Mouse (Mus musculus) kidney, postnatal 10 days (tissue): ENCODE measurements at regions not wholly inside any gene's neighbourhood (a gene's known extent, or its start where the extent isn't known, plus 50 kb on each side); places are given as distances from the start of the nearest gene placed in this dataset.

Experiments used
- DNase-seq: peaks from one replicate; pipeline ENCODE4 v3.0.0; 2021; ENCODE audit warnings: mixed read lengths

GRCm38 (mm10) chr5:49909483-49909882 is 149.3 kb downstream of the Adgra3 start:
- no peak for DNase-seq

GRCm38 (mm10) chr5:49896106-49896505 is 162.7 kb downstream of the Adgra3 start:
- DNase-seq = no peak

GRCm38 (mm10) chr5:49880383-49880782 is 178.4 kb downstream of the Adgra3 start:
- DNase-seq = no peak

- no peak for DNase-seq
These were observed 182.6 kb downstream of the Adgra3 start for GRCm38 (mm10) chr5:49876240-49876639.

- DNase-seq = peak; percentile 34
These were observed 201.6 kb downstream of the Adgra3 start for GRCm38 (mm10) chr5:49857202-49857601.

GRCm38 (mm10) chr5:49856036-49856435 is 202.8 kb downstream of the Adgra3 start:
- no peak for DNase-seq

GRCm38 (mm10) chr5:49848680-49849079 is 210.1 kb downstream of the Adgra3 start:
- no peak for DNase-seq

GRCm38 (mm10) chr5:49848174-49848573 is 210.6 kb downstream of the Adgra3 start:
- no peak for DNase-seq

GRCm38 (mm10) chr5:49818832-49819231 is 240.0 kb downstream of the Adgra3 start:
- DNase-seq = no peak

GRCm38 (mm10) chr5:49816751-49817150 is 242.1 kb downstream of the Adgra3 start:
- no peak for DNase-seq

- no peak for DNase-seq
These were observed 245.5 kb downstream of the Adgra3 start for GRCm38 (mm10) chr5:49813335-49813734.

GRCm38 (mm10) chr5:49788494-49789160 is 263.9 kb upstream of the Kcnip4 start:
- peak; percentile 4 for DNase-seq

GRCm38 (mm10) chr5:49783728-49784127 is 259.0 kb upstream of the Kcnip4 start:
- no peak for DNase-seq

- no peak for DNase-seq
These were observed 236.3 kb upstream of the Kcnip4 start for GRCm38 (mm10) chr5:49761054-49761453.

- no peak for DNase-seq
These were observed 230.8 kb upstream of the Kcnip4 start for GRCm38 (mm10) chr5:49755531-49755930.

GRCm38 (mm10) chr5:49712607-49713006 is 187.9 kb upstream of the Kcnip4 start:
- DNase-seq = no peak

- DNase-seq = no peak
These were observed 157.4 kb upstream of the Kcnip4 start for GRCm38 (mm10) chr5:49682156-49682555.

GRCm38 (mm10) chr5:49681514-49681913 is 156.8 kb upstream of the Kcnip4 start:
- DNase-seq = no peak

- no peak for DNase-seq
These were observed 151.2 kb upstream of the Kcnip4 start for GRCm38 (mm10) chr5:49675885-49676284.

GRCm38 (mm10) chr5:49665196-49665595 is 140.5 kb upstream of the Kcnip4 start:
- DNase-seq = no peak

GRCm38 (mm10) chr5:49663928-49664327 is 139.2 kb upstream of the Kcnip4 start:
- no peak for DNase-seq

- no peak for DNase-seq
These were observed 137.4 kb upstream of the Kcnip4 start for GRCm38 (mm10) chr5:49662096-49662495.

GRCm38 (mm10) chr5:49660598-49660997 is 135.9 kb upstream of the Kcnip4 start:
- DNase-seq = no peak

- DNase-seq = no peak
These were observed 126.2 kb upstream of the Kcnip4 start for GRCm38 (mm10) chr5:49650953-49651352.

- DNase-seq = no peak
These were observed 121.1 kb upstream of the Kcnip4 start for GRCm38 (mm10) chr5:49645781-49646180.
